Mouse (Mus musculus) thymus, adult 2 months (tissue): Measurements from ENCODE around the gene Zfp420. TPM values are rescaled to one million over a fixed set of nuclear protein-coding genes. Genes with fewer than 3 reads are reported as not detected.

Source experiments
- DNase-seq: peaks from one replicate; pipeline ENCODE4 v3.0.0; 2021
- H3K27ac ChIP-seq: fragments of 200-500 bp; 2 replicates; pipeline ENCODE4 v1.5.1; 2012; ENCODE audit warnings: low read length, control low read depth; ENCODE audit not compliant: control insufficient read depth, insufficient read depth
- H3K27me3 ChIP-seq: fragments of 200-500 bp; 2 replicates; pipeline ENCODE4 v1.6.1; 2012; ENCODE audit warnings: mild to moderate bottlenecking, low read length, moderate library complexity, mixed read lengths; ENCODE audit not compliant: control insufficient read depth, insufficient read depth
- H3K36me3 ChIP-seq: fragments of 200-500 bp; 2 replicates; pipeline ENCODE4 v1.6.1; 2012; ENCODE audit warnings: mild to moderate bottlenecking, low read length, moderate library complexity; ENCODE audit not compliant: control insufficient read depth, insufficient read depth
- H3K4me1 ChIP-seq: fragments of 200-500 bp; replicated peaks from 2 replicates; pipeline ENCODE4 v1.6.1; 2012; ENCODE audit warnings: low read length; ENCODE audit not compliant: control insufficient read depth, insufficient read depth
- H3K4me3 ChIP-seq: fragments of 200-500 bp; 2 replicates; pipeline ENCODE4 v1.5.1; 2012; ENCODE audit warnings: mild to moderate bottlenecking, low read length, control low read depth, moderate library complexity; ENCODE audit not compliant: control insufficient read depth, insufficient read depth
- CTCF ChIP-seq: fragments of 200-500 bp; IDR thresholded peaks from 2 replicates; pipeline ENCODE4 v1.5.1; 2012; ENCODE audit warnings: mild to moderate bottlenecking, control low read depth, low read length, moderate library complexity, borderline replicate concordance; ENCODE audit not compliant: control insufficient read depth, poor library complexity, insufficient read depth; ENCODE audit errors: extremely low read depth
- POLR2A ChIP-seq: fragments of 200-500 bp; IDR thresholded peaks from 2 replicates; pipeline ENCODE4 v1.6.1; 2012; ENCODE audit warnings: mild to moderate bottlenecking, low read length, control low read depth, moderate library complexity; ENCODE audit not compliant: control insufficient read depth, poor library complexity, insufficient read depth; ENCODE audit errors: extremely low read depth
- WGBS: fragments of 180-500 bp; shearing (Covaris S2); methylation state at CpG from one replicate; pipeline ENCODE4 v1.1.7; 2018; 5-methylcytosine and 5-hydroxymethylcytosine counted together
- polyA plus RNA-seq: library from polyadenylated mRNA; depleted of rRNA; stranded (reverse); fragments of >200 nt; gene quantifications from 2 replicates; pipeline ENCODE4 v1.2.3, GENCODE M21; 2012

The Zfp420 gene
- polyA plus RNA-seq, 1 experiment: 1.5 TPM

DNA sequence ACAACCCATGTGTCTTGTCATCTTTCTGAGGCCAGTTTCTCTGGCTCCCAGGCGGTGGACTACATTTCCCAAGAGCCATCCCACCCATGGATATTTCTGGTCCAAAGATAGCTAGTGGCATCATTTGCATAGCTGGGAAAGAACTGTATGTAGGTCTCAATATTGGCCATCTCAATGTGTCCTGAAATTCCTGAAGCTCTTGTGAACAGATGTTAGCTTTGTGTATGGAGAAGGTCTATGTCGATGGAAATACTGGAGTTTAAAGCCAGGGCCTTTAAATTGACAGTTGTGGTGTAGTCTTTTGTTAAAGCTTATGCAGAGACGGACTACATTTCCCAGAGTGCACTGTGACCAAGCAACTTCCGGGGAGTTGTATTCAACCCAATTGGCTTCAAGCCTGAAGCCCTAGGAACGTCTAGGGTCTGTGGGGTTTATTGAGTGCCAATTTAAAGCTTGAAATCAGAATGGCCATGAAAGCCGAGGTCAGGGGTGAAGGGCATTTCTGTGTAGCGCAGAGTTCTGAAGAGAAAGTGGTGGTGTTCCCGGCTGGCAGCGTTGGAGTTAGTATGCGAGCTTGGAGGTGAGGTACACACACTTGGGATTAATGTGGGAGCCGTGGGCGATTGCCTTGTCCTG, 41.0 kb upstream of the Zfp420 start:
- DNase-seq: peak; percentile 80
- no peak overlapping the region for H3K27ac ChIP-seq
- H3K4me3 ChIP-seq: peak overlapping the region; percentile 72
- peaks cover 8% of the 10 kb centered on the region; the same call in 1 of the 2 replicates for H3K36me3 ChIP-seq
- WGBS: 7% methylated on average over 12 of the region's 12 CpGs
- H3K4me1 ChIP-seq: peaks cover 14% of the 10 kb centered on the region
- TF ChIP-seq CTCF: no peak
- H3K27me3 ChIP-seq: no peaks in the 10 kb centered on the region

DNA sequence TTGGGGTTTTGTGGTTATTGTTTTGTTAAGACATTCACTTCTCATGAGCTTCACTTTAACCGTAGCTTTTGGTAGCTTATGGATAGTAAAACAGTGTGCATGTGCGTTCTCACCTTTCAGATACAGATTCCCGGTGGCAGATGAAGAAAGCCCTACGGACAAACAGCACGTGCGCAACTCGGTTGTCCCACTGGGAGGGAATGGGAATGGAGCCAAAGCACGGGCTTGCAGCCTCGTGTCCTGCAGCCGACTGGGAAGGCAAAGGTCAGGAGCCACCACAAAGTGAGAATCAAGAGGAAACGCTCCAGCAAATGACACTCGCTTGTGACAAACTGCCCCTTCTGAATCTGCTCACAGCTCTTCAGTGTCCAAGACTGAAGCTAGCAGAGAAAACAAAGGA, 31.8 kb upstream of the Zfp420 start:
- no peaks in the 10 kb centered on the region for H3K27me3 ChIP-seq

DNA sequence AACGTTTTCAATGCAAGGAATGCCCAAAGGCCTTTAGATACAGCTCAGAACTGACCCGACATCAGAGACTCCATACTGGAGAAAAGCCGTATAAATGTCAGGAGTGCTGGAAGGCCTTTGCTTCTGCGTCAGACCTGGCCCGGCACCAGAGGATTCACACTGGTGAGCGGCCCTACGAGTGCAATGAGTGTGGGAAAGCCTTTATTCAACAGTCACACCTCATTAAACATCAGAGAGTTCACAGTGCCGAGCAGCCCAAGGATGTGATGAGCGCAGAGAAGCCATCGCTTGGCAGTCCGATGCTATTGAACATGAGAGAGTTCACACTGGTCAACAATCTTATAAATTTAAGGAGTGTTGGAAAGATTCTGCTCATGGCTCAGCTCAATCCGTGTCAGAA, 30.0 kb upstream of the Zfp420 start:
- no peak for TF ChIP-seq POLR2A
- TF ChIP-seq CTCF: no peak
- no peak for DNase-seq
- Histone ChIP-seq H3K27ac (no peak overlapping the region), H3K4me1 (no peaks in the 10 kb centered on the region), H3K27me3 (no peaks in the 10 kb centered on the region), H3K4me3 (no peak overlapping the region), H3K36me3 (peaks cover 38% of the 10 kb centered on the region)
- 94% methylated on average over 12 of the region's 12 CpGs for WGBS

More for the DNA sequence above, 31.8 kb upstream of the Zfp420 start:
- no peaks in the 10 kb centered on the region for H3K4me1 ChIP-seq
- peaks cover 52% of the 10 kb centered on the region for H3K36me3 ChIP-seq
- H3K27ac ChIP-seq: no peak overlapping the region
- WGBS: 98% methylated on average over 12 of the region's 12 CpGs
- no peak overlapping the region for H3K4me3 ChIP-seq
- no peak for DNase-seq
- TF ChIP-seq CTCF: no peak
- TF ChIP-seq POLR2A: no peak

DNA sequence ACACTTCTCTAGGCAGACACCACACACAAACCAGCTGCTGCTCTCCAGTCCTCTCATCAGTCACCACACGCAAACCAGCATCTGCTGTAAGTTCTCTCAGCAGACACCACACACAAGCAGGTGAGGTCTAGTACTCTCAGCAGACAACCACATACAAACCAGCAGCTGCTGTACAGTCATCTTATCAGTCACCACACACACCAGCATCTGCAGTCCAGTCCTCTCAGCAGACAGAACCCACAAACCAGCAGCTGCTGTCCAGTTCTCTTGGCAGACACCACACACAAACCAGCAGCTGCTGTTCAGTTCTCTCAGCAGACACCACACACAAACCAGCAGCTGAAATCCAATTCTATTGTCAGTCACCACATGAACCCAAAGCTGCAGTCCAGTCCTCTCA, 23.0 kb upstream of the Zfp420 start:
- H3K27ac ChIP-seq: no peak overlapping the region
- WGBS: 94% methylated on average over 1 of the region's 1 CpGs
- no peaks in the 10 kb centered on the region for H3K36me3 ChIP-seq
- H3K4me3 ChIP-seq: no peak overlapping the region
- H3K27me3 ChIP-seq: no peaks in the 10 kb centered on the region
- DNase-seq: no peak
- no peaks in the 10 kb centered on the region for H3K4me1 ChIP-seq
- TF ChIP-seq CTCF (no peak), POLR2A (no peak)

DNA sequence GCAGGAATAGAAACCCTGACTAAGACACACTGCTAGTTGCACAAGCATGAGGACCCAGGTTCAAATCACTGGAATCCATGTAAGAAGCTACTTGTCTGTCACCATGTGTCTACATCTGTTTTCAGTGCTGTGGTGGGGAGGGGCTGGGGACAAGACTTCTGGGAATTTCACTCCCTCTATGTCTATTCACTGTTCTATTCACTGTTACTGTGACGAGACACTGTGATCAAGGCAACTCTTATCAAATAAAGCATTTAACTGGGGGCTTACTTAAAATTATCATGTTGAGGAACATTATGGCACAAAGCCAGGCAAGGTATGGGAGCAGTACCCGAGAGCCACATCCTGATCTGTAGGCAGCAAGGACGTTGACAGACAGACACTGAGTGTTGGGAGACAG, 20.5 kb upstream of the Zfp420 start:
- no peak for DNase-seq
- Histone ChIP-seq H3K4me1 (no peaks in the 10 kb centered on the region), H3K27me3 (no peaks in the 10 kb centered on the region), H3K36me3 (no peaks in the 10 kb centered on the region), H3K4me3 (no peak overlapping the region), H3K27ac (no peak overlapping the region)
- 90% methylated on average over 3 of the region's 3 CpGs for WGBS
- TF ChIP-seq CTCF (no peak), POLR2A (no peak)

DNA sequence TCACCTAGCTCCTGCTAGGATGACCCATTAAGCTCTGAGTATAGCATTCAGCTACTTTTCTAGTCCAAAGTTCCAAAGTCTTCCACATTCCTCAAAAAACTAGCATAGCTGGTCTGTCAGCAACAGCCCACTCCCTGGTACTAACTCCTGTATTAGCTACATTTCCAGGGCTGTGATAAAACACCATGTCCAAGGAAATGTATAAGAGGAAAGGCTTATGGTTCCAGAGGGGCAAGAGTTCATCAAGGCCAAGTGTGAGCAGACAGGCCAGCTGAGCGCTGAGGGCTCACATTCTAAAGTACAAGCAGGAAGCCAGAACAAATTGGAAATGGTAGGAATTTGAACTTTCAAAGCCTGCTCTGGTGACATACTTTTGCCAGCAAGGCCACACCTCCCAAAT, 17.7 kb upstream of the Zfp420 start:
- no peak overlapping the region for H3K27ac ChIP-seq
- WGBS: 100% methylated on average over 1 of the region's 1 CpGs

DNA sequence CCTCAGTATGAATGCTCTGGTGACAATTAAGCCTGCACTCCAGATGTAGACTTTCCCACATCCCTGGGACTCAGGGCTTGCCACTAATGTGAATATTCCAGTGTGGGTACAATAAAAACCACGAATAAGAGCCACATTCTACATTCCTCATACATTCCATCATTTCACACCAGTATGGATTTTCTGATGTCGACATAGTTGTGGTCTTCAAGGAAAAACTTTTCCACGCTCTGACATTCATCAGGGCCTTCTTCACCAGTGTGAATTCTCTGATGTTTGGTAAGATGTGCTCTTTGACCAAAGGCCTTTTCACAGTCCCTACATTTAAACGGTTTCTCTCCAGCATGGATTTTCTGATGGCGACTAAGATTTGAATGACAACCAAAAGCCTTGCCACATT, 15.2 kb upstream of the Zfp420 start:
- peaks cover 13% of the 10 kb centered on the region for H3K36me3 ChIP-seq
- TF ChIP-seq POLR2A: no peak
- no peak for TF ChIP-seq CTCF
- DNase-seq: no peak
- H3K27me3 ChIP-seq: no peaks in the 10 kb centered on the region
- WGBS: 95% methylated on average over 5 of the region's 5 CpGs
- H3K4me3 ChIP-seq: no peak overlapping the region
- no peak overlapping the region for H3K27ac ChIP-seq
- no peaks in the 10 kb centered on the region for H3K4me1 ChIP-seq

More for the DNA sequence above, 17.7 kb upstream of the Zfp420 start:
- Histone ChIP-seq H3K4me1 (no peaks in the 10 kb centered on the region), H3K27me3 (no peaks in the 10 kb centered on the region), H3K4me3 (no peak overlapping the region), H3K36me3 (peaks cover 13% of the 10 kb centered on the region)
- DNase-seq: no peak
- TF ChIP-seq POLR2A (no peak), CTCF (no peak)
